Mouse (Mus musculus): Measurements from ENCODE around the gene Ramp2.

GRCm38 (mm10) chr11:101251031-101251430, 5.2 kb downstream of the Ramp2 start:
- TF ChIP-seq POLR2A (IDR thresholded peaks at IDR 0.05; ENCODE audit: borderline replicate concordance, extremely low read depth, low read depth, low read length) (no peak), CTCF (IDR thresholded peaks at IDR 0.05; ENCODE audit: insufficient read depth, low read length) (no peak)
